Mouse (Mus musculus): ENCODE data around the gene Pigg.
"Not testable (repeated sequence)": the region's sequence is repeated elsewhere in the genome, so short reads cannot be mapped to it uniquely, and the experiment has no call there.

The Pigg gene

DNA sequence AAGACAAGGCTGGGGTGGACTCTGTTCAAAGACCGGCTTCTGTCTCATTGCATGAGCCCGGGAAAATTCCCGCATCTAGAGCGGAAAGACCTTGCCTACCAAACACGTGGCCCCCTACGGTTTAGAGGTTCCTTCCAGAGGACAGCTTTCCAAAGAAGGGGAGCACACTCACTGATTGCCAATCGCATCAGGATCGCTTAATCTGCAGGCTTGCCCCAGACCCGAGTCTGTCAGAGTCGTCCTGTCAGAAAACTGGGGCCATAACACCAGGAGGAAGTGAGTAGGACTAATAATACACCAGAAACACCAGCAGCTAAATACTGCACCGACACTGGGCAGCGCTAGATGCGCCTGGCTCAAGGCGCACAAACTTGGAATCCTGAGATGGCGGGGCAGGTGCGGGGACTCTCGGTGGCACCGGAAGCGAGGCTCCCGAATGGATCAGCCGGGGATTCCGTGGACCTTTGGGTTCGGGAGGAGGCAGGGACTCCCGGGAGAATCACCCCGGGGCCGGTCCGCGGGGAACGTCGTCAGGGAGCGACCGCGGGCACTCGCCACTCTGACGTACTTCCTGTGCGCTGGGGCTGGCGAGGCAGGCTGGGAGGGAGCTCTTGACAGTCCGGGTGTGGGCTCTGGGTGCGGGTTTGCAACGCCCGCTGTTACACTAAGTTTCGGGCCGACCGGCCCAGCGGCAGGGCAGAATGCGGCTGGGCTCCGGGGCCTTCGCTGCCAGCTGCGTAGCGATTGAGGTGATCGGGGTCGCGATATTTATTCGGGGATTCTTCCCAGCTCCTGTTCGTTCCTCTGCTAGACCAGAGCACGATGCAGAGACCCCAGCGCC, at the start of gene Pigg:
Gene Pigg, plus strand, starts transcription at position 386 of the 841 bp plus-strand sequence.
- DNase-seq = peak; percentile 89 to 96

DNA sequence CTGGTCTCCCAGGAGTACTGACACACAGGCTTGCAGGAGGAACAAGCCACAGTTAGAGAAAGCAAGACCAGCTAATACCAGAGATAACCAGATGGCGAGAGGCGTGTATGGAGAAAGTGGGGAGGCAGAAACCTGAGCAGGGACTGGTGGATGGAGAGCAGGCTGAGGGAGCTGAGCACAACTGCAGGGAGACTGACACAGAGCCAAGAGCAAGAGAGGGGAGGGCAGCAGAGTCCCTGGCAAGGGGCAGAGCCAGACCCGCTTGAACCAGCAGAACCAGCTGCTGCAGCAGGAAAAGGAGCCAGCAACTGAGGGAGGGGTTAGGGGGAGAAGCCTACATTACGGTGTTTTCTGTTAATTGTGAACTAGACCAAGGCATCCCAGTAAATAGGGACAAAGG, 49.7 kb upstream of the Pigg start:
- DNase-seq = peak; percentile 66 to 91

DNA sequence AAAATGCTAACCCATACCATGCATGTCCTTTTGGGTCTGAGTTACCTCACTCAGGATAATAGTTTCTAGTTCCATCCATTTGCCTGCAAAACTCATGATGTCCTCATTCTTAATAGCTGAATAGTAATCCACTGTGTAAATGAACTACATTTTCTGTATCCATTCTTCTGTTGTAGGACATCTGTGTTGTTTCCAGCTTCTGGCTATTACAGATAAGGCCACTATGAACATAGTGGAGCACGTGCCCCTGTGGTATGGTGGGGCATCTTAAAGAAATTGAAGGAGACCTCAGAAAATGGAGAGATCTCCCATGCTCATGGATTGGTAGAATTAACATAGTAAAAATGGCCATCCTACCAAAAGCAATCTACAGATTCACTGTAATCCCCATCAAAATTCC, 48.6 kb upstream of the Pigg start:
- DNase-seq = not testable (repeated sequence)

DNA sequence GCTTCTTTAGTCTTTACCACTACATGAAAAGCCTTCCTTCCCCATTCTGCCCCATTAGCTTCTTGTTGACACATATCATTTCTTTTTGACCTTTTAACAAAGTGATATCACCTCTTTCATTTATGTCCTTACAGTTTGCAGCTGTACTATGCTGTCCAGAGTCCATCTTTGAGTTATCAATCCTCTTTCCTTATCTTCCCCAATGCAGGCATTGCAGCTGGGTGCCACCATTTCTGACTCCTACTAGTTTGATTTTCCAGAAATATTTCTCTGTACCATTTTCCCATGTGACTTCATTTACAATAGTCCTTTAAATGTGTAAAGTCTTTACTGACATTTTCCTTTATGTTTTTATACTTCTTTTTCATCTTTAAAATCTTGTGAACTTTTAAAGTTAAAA, 45.4 kb upstream of the Pigg start:
- DNase-seq = no peak

DNA sequence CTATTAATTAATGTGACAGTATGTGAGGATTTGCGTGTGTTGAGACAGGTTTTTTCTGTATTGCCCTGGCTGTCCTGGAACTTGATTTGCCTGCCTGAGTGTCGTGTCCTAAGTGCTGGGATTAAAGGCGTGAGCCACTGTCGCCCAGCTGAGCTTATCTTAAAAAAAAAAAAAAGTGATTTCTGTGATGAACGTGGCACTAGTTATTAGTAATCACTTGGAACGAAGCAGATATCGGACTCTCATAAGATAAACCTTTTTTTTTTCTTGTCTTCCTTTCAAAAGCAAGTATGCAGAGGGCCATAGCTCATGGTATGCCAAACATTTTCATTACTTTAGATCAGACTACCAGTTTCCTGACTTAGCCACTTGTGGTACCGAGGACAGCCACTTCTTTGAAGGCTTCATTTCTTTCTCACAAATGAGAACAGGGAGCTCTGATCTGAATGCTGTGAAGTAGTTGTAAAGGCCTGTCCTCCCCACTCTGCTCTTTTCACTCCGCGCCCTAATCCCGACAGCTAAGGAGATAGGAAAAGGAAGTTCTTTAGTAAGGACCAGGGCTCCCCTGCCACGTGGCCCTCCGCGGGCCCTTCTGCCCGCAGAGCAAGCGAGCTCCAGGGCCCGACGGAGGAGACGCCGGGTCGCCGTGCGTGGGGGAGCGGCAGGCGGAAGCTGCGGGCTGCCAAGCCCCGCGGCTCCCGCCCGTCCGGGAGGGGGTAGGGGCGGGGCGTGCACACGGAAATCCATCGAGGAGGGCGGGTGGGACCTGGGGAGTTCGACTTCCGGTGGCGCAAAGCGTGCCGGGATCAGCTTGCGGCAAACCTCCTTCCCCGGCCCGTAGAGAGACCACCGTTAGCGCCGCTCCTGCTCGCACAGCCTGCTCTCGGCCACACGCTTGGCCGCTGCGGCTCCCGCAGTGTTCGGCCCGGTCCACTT, 44.0 kb upstream of the Pigg start, which contains the start of gene Dr1:
Gene Dr1, plus strand, starts transcription at position 771 of the 936 bp plus-strand sequence.
- DNase-seq = peak; percentile 89 to 95

DNA sequence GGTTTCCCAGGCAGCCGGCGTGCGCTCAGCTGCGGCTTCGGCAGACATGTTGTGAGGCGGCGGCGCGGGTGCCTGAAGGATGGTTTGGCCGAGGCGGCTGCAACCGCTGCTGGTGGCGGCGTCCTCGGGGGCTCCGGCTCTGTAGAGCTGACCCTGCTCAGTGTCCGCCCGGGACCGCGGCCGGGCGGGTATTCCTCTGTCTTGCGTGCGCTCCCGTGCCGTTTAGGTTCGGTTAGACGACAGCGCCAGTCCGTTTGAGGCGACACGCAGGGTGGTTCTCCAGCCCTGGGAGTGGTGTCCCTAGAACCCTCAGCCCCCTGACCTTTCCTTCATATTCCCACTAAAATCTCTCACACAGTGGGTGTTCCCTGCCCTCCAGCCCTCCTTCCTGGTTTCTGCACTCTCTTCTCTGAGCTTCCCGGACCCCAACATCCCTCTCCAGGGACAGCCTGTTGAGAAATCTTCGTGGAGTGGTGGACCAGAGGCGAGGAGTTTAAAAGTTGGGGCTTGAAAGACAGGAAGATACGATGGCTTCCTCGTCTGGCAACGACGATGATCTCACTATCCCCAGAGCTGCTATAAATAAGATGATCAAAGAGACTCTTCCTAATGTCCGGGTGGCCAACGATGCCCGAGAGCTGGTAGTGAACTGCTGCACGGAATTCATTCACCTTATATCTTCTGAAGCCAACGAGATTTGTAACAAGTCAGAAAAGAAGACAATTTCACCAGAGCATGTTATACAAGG, 43.2 kb upstream of the Pigg start:
- DNase-seq = peak in 1 of 2 experiments; percentile 2

DNA sequence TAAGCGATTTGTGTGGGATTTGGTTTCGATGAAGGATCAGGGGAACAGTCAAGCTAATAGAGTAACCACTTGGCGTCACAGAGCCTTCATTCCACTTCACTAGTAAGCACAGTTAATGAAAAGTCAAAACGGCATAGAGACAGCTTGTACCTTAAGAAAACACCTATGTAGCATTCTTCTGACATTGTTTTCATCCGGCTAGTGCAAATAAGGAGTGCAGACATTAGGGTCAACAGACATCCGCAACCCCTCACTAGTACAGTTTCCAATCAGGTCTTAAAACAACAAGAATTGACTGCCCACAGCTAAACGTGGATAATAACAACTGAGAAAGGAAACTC, 42.6 kb upstream of the Pigg start:
- no peak for DNase-seq

DNA sequence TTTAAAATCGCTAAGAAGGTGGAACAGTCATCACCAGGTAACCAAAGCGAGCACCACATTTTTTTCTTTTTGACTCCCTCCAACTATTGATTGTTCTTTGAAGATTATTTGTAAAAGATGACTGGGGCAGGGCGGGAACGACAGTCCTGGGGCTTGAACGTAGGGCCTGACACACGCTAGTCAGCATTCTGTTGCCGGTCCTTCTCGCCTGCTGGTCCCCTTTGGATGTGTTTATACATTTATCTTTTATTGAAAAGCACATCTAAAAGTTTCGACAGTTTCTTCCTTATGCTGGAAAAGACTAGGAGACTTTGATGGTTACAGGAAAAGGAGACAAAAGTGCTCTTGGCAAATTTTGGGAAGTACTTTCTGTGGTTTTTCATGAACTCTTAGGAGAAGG, 42.0 kb upstream of the Pigg start:
- DNase-seq = no peak

DNA sequence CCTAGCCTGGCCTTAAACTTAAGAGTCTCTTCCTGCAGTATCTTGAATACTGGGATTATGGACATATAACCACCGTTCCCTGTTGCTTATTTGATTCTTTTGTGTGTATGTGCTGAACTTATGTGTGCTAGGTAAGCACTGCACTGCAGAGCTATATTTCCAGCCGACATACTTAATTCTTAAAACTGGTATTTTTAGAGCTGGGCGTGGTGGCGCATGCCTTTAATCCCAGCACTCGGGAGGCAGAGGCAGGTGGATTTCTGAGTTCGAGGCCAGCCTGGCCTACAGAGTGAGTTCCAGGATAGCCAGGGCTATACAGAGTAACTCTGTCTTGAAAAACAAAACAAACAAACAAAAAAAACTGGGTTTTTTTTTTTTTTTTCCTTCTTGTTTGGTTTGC, 41.1 kb upstream of the Pigg start:
- not testable (repeated sequence) for DNase-seq

DNA sequence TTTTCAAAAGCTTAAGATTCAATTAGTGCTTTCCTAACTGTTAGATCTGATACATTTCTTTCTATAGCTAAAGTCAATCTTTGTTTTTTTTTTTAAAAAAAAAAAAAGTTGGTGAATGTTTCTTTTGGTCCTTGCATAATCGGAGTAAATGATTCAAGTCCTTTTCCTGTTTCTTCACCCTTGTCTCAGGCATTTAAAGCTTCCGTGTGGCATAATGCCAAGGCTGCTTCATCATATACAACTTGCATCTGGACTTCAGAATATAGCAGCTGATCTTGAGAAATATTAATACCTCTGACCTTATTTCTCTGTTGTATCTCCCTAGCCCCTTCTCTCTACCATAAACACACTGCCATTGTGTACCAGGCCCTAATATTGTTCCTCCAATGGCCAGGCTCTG, 25.5 kb upstream of the Pigg start:
- no peak for DNase-seq

DNA sequence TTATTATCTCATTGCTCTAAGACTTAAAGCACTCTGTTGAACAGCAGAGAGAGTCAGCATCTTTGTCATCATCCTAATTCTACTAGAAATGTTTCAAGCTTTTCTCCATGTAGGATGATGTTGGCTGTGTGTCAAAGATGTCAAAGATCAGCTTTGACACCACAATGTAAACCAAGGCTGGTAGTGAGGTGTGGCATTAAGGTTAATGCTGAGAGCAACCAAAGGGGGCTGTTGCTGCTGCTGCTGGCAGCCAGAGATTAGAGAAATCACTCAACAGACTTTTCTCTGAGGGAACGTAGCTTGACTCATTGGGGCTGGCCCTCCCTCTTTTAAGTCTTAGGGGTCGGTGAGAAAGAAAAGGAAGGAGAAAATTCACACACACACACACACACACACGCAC, 10.8 kb upstream of the Pigg start:
- DNase-seq = no peak

DNA sequence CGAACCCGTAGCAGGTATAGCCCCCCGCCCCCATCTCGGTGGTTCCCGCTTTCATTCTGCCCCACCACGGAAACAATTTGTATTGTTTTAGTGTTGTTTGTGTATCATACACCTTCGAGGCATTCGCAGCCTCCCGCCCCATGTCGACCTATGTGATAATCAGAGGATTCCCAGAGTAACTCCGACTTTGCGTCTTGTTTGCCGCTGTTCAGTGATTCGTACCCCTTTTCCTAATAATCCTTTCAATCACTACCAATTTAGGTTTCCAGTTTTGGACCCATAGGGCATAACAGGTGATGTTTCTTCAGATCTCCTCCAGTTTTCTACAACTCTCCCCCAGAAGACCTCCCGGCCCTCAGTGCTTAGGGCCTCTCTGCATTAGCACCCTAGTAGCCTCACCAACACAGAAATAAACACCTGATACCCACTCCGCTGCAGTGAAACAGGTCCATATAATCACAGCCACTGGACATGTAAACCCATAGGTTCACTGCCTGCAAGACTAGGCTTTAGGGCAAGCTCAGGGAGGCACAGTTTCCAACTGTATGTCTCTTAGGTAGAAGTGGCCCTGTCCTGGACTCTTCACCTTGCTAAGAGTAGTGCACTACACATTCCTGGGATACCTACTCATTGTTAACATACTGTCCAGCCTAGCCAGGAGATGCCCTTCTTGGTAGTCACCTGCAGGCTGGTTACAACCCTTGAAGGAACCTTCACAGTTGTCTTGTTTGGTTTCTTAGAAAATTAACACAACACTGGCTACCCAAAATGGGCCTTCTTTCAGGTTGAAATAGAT, 854 bp downstream of the Pigg start:
- DNase-seq = no peak

DNA sequence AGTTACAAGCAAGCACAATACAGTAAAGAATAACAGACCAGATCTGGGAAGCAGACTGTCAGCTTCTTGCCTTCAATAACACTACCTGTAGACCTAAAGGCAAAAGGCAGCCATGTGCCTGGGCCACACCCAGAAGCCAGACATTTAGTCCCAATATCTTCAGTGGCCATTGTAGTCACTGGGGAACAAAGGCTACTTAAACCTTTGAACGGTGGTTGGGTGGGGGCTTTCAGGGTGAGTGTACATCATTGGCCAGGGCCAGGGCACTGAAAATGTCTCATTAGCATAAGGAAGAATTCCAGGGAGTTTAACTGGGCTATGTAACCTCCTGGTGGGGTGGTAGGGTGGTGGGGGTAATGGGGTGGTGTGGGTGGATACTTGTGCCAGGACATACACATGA, 18.6 kb downstream of the Pigg start:
- no peak for DNase-seq

DNA sequence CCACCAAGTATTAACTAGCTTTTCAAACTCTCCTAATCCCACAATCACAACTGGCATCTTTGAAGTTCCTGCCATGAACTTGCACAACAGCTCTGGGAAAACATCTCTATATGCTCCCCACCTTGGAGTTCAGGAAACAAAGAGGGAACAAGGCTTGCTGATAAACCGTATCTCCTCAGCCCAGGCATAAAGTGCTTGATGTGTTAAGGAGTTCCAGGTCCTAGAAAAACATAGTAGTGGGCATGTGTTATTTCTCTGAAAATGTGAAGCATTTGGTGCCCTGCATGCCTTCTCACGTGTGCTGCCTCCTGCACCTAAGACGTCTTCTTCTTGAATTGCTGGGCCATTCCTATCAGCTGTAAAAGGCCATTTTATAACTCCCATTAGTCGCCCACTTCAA, 25.0 kb downstream of the Pigg start:
- DNase-seq = no peak

DNA sequence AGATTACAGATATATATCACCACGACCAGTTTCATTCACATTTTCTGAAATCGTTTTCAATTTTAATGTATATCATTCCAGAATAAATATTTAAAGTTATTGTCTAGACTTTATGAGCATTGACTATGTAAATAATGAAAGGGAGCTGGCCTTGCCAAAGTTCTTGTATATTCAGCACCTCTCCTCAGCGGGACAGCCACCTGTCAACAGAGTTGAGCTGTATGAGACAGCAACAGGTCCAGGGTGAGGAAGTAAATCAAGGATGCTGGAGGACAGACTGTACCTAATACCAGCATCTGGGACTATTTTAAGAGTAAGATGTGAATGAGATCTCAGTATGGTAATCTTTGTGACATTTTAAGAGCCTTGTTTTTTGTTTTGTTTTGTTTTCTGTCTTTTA, 25.6 kb downstream of the Pigg start:
- DNase-seq = no peak

DNA sequence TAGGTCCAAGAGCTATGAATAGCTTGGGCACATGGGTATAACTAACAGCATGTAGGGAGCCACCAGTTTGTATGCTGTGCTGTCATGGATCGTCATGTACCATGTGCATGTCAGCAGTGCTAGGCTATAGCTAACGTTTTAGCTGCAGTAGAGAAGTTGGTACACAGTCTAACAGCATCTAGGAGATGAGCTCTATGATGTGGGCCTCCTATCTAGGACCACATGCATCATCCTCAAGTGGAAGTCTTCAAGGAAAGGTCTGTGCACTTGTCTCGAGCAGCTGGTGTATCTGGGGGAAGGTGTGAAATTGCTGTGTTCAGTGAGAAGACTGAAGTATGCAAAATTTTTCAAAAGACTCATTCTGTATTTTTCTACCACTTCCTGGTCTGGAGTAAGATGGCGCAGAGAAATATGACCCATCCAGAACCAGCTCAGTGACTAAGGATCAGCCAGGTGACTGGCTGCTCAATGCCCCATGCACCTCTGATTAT, 31.3 kb downstream of the Pigg start:
- no peak for DNase-seq

DNA sequence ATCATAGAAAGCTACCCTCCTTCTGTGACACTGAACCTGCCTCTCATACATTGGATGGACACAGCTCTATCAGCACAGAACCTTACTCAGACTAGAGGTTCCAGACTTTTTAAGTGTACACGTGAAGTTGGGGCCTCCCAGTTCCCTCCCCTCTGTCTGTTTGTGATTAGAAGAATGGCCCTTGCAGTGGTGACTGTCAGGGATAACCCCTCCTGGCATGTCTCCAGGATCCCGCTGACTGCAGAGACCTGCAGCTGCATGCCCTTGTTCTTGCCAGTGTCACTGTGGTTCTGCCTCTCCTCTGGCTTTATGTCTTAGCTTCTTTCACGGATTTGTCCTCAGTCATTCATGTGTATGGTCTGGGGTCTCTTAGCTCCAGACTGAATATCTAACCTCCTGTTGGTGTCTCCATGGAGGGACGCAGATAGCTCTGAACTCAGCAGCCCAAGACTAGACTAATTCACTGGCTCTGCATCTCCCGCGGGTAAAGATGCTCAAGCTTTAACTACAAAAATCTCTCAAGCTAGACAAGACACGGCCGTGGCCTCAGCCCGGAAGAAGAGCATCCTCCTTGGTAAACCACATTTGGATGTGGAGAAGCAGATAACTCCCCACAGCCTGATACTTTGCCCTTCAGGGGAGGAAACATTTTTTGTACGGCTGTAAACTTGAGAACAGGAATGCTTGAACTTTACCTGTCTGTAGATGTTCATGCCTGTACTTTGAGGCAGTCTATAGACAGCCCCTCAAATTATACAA, 33.1 kb downstream of the Pigg start:
- no peak for DNase-seq

DNA sequence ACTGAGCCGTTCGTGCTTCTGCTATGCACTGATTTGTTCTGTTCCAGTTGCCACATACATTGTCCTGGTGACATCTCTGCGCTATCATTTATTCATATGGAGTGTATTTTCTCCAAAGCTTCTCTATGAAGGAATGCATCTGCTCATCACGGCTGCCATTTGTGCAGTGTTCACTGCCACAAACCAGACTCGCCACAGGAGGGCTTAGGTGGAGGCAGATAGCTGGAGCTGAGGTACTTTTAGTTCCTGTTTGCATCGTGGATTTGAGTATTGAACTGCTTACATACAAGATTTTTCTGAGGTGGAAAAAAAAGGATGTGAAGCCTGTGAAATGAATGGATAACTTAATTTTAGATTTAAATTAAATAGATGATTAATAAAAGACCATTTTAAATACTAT, 35.4 kb downstream of the Pigg start:
- DNase-seq = no peak

DNA sequence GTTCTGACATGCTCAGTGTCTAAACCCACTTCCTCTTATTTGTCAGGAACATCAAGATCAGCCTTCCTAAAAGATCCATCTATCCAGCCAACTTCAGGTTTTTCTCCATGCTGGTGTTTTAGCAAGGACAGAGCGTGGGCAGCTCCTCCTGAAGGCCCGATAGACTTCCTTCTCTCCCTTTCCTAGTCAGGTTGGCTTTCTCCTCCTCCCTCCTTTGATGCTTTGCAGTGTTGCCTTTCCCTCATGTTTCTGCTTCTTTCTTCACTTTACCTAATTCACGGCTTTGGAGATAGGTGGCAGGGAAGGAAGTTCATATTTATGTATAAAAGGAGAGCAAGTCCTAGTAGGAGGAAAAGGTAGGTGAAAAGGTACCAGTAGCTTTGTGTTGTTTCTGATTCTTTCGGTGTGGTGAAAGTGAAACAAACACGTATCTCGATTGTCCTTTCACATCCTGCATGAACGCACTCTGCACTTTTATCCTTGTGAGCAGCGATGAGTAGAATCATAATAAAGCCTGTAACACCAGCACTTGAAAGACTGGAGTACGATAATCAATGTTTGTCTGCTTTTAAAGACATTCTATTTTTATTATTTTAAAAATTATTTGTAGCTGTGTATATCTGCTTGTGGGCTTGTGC, 37.2 kb downstream of the Pigg start:
- no peak for DNase-seq

DNA sequence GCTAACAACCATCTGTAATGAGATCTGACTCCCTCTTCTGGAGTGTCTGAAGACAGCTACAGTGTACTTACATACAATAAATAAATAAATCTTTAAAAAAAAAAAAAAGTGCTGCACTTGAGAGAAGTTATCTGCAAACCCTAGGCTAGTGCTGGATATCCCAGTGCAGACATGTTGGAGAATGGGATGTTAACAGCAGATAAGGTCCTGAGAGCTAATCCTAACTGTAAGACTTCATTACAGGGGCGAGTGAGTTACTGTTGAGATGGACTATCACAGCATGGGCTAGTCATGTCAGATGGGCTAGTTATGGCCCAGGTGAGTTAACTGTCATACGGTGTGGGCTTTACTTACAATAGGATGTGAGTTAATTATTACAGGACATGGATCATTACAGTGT, 41.6 kb downstream of the Pigg start:
- DNase-seq = no peak

DNA sequence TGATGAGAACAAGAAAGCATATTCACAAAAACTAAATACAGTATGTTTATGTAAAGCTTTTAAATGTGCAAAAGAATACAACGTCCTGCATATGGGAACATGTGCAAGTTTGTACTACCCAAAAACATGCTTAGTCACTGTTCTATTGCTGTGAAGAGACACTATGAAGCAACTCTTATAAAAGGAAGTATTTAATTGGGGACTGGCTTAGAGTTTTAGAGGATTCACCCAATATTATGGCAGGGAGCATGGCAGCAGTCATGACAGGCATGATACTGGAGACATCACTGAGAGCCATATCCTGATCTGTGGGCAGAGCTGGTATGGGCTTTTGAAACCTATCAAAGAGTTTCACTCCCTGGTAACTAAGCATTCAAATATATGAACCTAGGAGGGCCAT, 45.5 kb downstream of the Pigg start:
- DNase-seq = no peak

Data from kidney, postnatal 25 days (tissue).